Mouse (Mus musculus): ENCODE measurements around the gene Cers5.

Gene Cers5

DNA sequence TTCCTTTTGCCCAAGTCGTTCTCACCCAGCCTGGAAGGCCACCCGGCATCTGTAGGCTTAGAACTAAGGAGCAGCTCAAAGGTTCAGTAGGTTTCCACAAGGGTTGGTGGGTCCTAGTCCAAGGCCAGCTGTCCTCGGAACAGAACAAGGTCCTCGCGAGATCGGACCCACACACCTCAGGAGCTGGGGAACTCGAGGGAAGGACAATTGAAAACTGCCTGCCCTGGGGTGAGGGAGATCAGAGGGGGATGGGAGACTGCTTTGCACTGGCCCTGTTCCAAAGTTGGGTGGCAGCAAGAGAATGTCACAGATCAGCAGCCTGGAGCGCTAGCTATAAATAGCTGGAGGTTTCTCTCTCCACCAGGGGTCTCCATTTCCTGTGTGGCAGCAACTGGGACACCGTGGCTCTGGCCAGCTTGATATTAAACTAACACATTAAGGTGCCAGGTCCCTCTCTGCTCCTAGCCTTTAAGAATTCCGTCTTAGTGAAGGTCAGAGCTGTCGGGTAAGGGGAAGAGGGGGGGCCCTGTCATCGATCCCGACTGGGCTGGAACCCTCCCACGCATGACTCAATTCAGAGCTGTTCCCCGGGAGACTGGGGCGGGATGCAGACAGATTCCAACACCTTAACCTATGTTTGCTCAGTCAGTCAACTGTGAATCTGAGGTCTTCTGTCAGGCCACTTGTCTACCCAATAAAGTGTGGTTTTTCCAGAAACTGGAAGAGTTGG, 48.2 kb downstream of the Cers5 start:
- DNase-seq = peak; percentile 84

GRCm38 (mm10) chr15:99723515-99724291, 49.0 kb downstream of the Cers5 start:
- DNase-seq = peak; percentile 78

DNA sequence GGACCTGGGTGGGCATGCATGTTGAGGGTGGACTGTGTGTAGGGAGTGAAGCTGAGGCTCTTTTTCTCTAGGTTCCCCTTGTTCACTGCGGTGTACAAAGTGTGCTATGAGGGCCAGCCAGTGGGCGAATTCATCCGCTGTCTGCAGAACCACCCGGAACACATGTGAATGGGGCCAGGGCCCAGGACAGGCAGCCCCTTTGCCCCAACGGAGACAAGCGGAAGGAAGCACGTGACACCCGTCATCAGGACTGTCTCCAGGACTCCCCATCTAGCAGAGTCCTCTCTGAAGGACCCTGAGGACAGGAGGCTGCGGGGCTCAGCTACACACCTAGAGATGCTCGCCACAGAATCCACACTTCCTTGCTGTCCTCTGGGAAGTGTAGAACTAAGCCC, 49.6 kb downstream of the Cers5 start:
- DNase-seq = peak; percentile 53

DNA sequence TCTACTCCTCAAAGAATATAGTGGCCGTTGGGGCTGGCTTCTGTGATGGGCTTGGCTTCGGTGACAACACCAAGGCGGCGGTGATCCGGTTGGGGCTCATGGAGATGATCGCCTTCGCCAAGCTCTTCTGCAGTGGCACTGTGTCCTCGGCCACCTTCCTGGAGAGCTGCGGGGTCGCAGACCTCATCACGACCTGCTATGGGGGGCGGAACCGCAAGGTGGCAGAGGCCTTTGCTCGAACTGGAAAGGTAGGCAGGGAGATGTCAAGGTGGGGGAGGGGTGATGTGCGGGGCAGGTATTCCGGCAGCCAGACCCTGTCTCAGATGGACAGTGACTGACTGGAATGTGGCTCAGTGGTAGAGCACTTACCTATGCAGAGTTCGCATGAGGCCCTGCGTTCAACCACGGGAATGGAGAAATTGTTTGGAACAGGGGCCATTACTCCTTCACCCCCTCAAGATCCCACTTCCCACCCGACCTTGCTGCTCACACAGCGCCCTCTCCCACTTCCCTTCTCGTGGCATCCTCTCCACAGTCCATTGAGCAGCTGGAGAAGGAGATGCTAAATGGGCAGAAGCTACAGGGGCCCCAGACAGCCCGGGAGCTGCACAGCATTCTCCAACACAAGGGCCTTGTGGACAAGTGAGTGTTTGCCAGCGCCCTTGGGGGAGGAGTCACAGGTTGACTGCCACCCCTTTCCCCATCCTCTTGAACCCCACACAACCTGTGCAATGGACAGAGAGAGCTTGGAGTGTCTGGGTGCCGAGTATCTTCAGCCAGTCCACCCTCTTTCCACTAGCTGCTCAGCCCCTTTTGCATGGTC, 50.6 kb downstream of the Cers5 start:
- DNase-seq = peak; percentile 61

DNA sequence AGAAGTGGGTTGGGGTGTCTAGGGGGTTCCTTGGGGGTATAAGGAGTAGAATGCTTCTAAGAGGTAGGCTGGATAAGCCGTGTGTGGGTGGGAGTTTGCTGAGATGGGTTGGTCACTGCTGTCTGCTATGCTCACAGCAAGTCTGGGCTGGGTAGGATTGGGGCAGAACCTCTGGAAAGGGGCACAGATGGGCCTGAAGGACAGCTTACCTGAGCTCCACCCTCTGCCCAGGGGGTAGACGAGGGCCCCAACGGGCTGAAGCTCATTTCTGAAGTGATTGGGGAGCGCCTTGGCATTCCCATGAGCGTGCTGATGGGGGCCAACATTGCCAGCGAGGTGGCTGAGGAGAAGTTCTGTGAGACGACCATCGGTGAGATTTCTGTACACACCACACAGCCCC, 52.8 kb downstream of the Cers5 start:
- DNase-seq = peak; percentile 52

DNA sequence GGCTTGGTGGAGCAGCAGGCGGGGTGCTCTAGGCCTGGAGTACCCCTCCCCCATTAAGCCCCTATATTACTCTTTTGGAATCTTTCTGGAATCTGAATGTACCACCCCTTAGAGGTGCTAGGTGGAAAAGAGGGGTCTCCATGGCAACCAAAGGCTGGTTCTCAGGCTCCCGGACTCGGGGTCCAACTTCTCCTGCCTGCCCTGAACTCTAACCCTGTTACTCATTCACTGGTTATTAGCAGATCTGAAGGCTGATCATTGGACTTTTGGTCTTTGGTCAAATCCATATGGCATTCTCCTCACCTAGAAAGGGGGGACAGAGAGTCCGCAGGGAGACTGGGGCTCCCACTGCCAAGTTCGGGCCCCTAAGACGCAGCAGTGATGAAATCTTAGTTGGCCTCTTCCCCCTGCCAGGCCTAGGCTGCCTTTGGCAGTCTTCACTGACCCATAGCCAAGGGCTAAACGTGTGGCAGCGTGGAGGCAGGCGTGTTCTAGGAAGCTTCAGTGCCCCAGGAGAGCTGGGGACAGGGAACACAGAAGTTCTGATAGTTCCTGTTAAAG, 54.1 kb downstream of the Cers5 start:
- peak; percentile 78 for DNase-seq

DNA sequence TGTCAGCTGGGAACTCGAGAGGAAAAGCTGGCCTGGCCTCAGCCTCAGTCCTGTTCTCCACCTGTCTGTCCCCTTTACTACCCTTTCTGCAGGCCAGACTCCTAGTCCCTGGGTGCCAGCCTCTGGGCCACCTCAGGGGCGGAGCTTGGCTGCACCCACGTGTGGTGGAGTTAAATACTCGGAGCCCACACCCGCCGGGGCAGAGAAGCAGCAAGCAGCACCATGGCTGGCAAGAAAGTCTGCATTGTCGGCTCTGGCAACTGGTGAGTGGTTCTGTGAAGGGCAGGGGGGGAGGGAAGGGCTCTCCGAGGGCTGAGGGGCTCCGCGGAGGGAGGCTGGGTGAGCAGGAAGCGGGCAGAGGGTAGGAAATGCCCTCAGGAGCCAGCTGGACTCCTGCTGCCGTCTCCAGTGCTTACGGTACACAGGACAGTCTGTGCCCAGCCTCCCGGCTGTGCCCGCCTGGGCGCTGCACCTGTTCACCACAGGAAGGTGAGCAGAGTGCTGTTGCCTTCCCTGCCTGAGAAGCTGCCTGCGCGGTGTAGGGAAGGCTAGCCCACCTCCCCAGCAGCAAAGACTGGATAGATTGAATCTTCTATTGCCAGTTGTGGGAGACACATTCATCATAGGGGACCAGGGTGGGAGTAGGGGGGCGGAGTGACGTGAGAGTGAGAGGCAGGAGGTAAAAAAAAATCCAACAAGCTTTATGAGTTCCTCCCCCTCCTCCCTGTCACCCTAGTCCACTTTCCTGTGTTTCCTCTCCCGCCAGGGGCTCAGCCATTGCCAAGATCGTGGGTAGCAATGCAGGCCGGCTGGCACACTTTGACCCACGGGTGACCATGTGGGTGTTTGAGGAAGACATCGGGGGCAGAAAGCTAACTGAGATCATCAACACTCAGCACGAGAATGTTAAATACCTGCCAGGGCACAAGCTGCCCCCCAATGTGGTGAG, 55.0 kb downstream of the Cers5 start, which contains the start of gene Gpd1:
TSS of gene Gpd1 (plus strand) at position 130 of the 949 bp plus-strand sequence.
- DNase-seq = peak; percentile 94

- peak; percentile 51 for DNase-seq
Observed at GRCm38 (mm10) chr15:99716814-99717213, 55.9 kb downstream of the Cers5 start.

DNA sequence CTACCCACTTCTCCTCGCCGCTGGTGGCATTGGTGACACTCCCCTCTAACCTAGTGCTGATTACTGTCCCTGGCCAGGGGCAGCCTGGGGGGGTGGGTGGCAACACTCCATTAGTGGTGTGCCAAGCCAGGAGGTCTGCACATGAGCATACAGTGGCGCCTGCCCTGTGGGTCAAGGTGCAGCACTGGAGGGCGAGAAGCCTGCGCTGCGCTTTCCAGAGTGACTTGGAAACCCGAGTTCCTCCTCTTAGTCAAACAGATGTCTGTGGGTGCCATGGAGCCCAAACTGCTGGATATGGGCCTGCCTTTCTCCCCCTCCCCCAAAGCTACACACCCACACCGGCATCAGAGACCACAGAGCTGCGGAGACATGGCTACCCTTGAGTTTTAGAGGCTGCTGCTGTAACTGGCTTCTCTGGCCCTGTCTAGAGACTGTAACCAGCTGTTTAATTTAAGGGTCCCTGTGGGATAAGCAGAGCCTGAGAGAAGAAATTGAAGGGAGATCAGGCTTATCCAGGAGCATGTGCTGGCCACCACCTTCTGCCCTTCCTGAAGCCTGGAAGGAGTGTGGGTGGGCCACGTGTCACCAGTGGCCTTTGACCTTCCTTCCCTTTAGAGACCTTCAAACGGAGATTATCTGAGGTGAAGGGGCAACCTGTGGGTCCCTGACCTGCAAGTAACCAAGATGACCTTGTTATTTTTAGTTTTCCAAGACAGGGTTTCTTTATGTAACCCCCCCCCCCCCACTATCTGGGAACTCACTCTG, 56.5 kb downstream of the Cers5 start:
- peak; percentile 69 for DNase-seq

DNA sequence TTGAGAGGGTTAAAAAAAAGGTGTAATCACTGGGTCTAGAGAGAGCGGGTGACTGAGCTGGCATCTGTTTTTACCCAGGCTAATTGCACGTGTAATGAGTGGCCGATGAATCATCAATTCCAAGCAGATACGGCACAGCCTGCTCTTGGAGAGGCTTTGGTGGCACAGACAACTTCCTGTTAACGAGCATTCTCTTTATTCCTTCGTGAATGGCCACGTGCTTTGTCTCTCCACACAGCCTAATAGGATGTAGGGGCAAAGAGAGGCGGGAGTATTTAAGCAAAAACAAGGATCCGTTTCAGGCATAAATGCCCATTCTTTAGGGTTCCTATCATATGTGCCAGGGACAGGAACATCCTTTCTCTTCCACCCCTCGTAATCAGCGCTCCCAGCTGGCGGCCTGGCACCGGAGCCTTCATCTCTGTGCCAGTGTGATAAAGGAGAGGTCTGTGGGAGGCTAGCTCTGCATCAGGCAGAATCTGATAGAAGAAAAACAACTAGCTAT, 57.3 kb downstream of the Cers5 start:
- DNase-seq = peak; percentile 68

DNA sequence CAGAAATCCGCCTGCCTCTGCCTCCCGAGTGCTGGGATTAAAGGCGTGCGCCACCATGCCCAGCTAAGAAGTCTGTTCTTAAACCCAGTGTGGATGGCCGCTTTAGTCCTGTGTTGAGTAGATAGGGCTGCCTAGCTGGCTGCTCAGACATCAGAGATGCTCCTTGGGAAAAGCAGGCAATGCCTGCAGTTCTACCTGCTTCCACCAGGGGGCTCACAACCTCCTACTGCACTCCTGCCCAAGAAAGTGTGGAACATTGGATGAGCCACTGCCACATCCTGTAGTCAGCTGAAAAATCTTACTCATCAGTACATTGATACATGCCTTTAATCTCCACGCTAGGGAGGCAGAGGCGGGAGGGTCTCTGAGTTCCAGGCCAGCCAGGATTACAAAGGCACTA, 57.8 kb downstream of the Cers5 start:
- DNase-seq = peak; percentile 88

DNA sequence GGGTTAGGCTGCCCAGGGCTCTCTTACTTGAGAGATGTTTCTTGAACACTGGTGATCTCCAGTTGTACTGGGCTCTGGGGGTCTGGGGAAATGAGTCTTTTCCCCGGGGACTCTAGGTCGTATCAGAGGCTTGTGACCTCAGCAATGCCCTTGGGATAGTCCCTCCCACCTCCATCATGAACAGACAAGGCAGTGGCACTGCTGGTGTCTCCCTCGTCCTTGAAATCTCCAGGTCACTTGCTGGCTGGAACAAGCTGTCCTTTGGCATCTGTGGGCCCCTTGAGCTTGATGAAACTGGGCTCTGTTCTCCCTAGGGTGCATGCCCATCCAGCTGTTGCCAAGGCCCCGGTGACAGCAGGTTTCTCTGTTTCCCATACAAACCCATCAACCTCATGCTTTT, 58.5 kb downstream of the Cers5 start:
- peak; percentile 64 for DNase-seq

DNA sequence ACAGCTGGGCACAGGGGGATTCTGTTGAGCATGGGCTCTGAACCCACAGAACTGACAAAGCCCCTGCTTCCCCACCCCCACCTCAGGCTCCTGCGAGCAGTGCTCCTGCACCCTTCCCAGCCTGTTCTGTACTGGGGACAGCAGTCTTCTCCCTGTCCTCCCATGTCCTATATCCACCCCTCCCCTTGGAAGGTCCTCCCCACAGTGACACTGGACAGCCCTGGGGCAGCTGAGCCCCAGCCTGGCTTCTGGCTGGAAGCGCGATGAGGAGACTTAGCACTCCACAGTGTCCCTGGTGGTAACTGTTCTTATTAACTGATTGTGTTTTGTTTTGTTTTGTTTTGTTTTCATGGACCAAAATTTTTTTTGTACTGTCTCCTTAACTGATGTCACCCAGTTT, 59.1 kb downstream of the Cers5 start:
- no peak for DNase-seq

GRCm38 (mm10) chr15:99712666-99713559, 59.8 kb downstream of the Cers5 start:
- DNase-seq = no peak

GRCm38 (mm10) chr15:99711491-99711890, 61.2 kb downstream of the Cers5 start:
- no peak for DNase-seq

GRCm38 (mm10) chr15:99710221-99711190, 62.2 kb downstream of the Cers5 start:
- no peak for DNase-seq

DNA sequence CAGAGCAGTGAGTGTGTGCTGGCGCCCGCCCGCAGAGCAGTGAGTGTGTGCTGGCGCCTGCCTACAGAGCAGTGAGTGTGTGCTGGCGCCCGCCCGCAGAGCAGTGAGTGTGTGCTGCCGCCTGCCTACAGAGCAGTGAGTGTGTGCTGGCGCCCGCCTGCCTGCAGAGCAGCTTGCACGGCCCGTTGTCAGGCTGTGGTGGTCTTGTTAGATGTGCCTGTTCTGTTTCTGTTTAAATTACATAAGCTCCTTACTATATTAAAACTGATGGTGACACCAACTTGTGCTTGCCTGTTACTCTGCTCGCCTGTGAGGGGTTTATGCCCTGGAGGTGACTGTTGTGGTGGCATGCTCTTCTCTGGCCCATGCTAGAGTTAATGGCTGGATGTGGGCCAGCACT, 64.5 kb downstream of the Cers5 start:
- DNase-seq = no peak

GRCm38 (mm10) chr15:99705440-99706048, 67.1 kb downstream of the Cers5 start, which contains the start of gene Gm17349:
Gm17349 (minus strand) TSS chr15:99705490.
- DNase-seq = peak; percentile 72

Data from cerebellum, adult 11-12 months (tissue).